Mouse (Mus musculus): Measurements from ENCODE around the gene Magi1. TPM values are rescaled to one million over a fixed set of nuclear protein-coding genes. Genes with fewer than 3 reads are reported as not detected.

The Magi1 gene
- polyA plus RNA-seq, 1 experiment = not detected

- no peak overlapping the region for H3K4me3 ChIP-seq (ENCODE audit: insufficient read depth, low read length)
- H3K4me1 ChIP-seq (ENCODE audit: control insufficient read depth, insufficient read depth, low read length) = no peaks in the 10 kb centered on the region
- no peak overlapping the region for H3K27ac ChIP-seq (ENCODE audit: insufficient read depth, low read depth, low read length)
- TF ChIP-seq POLR2A (IDR thresholded peaks at IDR 0.05; ENCODE audit: borderline replicate concordance, low read depth, low read length) = no peak
- TF ChIP-seq CTCF (IDR thresholded peaks at IDR 0.05; ENCODE audit: low read depth, low read length) = no peak
Observed at GRCm38 (mm10) chr6:93819282-93819681, 464.4 kb downstream of the Magi1 start.

GRCm38 (mm10) chr6:93818494-93818893 is 465.2 kb downstream of the Magi1 start:
- TF ChIP-seq CTCF (IDR thresholded peaks at IDR 0.05; ENCODE audit: low read depth, low read length) (no peak), POLR2A (IDR thresholded peaks at IDR 0.05; ENCODE audit: borderline replicate concordance, low read depth, low read length) (no peak)
- no peak overlapping the region for H3K4me3 ChIP-seq (ENCODE audit: insufficient read depth, low read length)
- no peaks in the 10 kb centered on the region for H3K4me1 ChIP-seq (ENCODE audit: control insufficient read depth, insufficient read depth, low read length)
- no peak overlapping the region for H3K27ac ChIP-seq (ENCODE audit: insufficient read depth, low read depth, low read length)

- Histone ChIP-seq H3K4me3 (ENCODE audit: insufficient read depth, low read length) (no peak overlapping the region), H3K4me1 (ENCODE audit: control insufficient read depth, insufficient read depth, low read length) (no peaks in the 10 kb centered on the region), H3K27ac (ENCODE audit: insufficient read depth, low read depth, low read length) (no peak overlapping the region)
- no peak for TF ChIP-seq POLR2A (IDR thresholded peaks at IDR 0.05; ENCODE audit: borderline replicate concordance, low read depth, low read length)
Observed at GRCm38 (mm10) chr6:93805407-93805936, 478.2 kb downstream of the Magi1 start.

- H3K4me1 ChIP-seq (ENCODE audit: control insufficient read depth, insufficient read depth, low read length) = no peaks in the 10 kb centered on the region
- H3K27ac ChIP-seq (ENCODE audit: insufficient read depth, low read depth, low read length) = no peak overlapping the region
- no peak for TF ChIP-seq POLR2A (IDR thresholded peaks at IDR 0.05; ENCODE audit: borderline replicate concordance, low read depth, low read length)
- no peak for TF ChIP-seq CTCF (IDR thresholded peaks at IDR 0.05; ENCODE audit: low read depth, low read length)
Observed at GRCm38 (mm10) chr6:93802390-93802789, 481.3 kb downstream of the Magi1 start.

GRCm38 (mm10) chr6:93800465-93800864 is 483.3 kb downstream of the Magi1 start:
- no peak overlapping the region for H3K27ac ChIP-seq (ENCODE audit: insufficient read depth, low read depth, low read length)
- H3K4me1 ChIP-seq (ENCODE audit: control insufficient read depth, insufficient read depth, low read length) = no peaks in the 10 kb centered on the region
- TF ChIP-seq POLR2A (IDR thresholded peaks at IDR 0.05; ENCODE audit: borderline replicate concordance, low read depth, low read length) = no peak
- TF ChIP-seq CTCF (IDR thresholded peaks at IDR 0.05; ENCODE audit: low read depth, low read length) = no peak
- no peak overlapping the region for H3K4me3 ChIP-seq (ENCODE audit: insufficient read depth, low read length)

More at GRCm38 (mm10) chr6:93802390-93802789, 481.3 kb downstream of the Magi1 start:
- no peak overlapping the region for H3K4me3 ChIP-seq (ENCODE audit: insufficient read depth, low read length)

- H3K4me1 ChIP-seq (ENCODE audit: control insufficient read depth, insufficient read depth, low read length) = no peaks in the 10 kb centered on the region
- TF ChIP-seq POLR2A (IDR thresholded peaks at IDR 0.05; ENCODE audit: borderline replicate concordance, low read depth, low read length) (no peak), CTCF (IDR thresholded peaks at IDR 0.05; ENCODE audit: low read depth, low read length) (no peak)
- no peak overlapping the region for H3K27ac ChIP-seq (ENCODE audit: insufficient read depth, low read depth, low read length)
- no peak overlapping the region for H3K4me3 ChIP-seq (ENCODE audit: insufficient read depth, low read length)
Observed at GRCm38 (mm10) chr6:93792309-93793215, 491.2 kb downstream of the Magi1 start.

GRCm38 (mm10) chr6:93789721-93790120 is 494.0 kb downstream of the Magi1 start:
- Histone ChIP-seq H3K4me1 (ENCODE audit: control insufficient read depth, insufficient read depth, low read length) (no peaks in the 10 kb centered on the region), H3K27ac (ENCODE audit: insufficient read depth, low read depth, low read length) (no peak overlapping the region), H3K4me3 (ENCODE audit: insufficient read depth, low read length) (no peak overlapping the region)
- TF ChIP-seq POLR2A (IDR thresholded peaks at IDR 0.05; ENCODE audit: borderline replicate concordance, low read depth, low read length) = no peak
- no peak for TF ChIP-seq CTCF (IDR thresholded peaks at IDR 0.05; ENCODE audit: low read depth, low read length)

GRCm38 (mm10) chr6:93787042-93787441 is 496.7 kb downstream of the Magi1 start:
- TF ChIP-seq POLR2A (IDR thresholded peaks at IDR 0.05; ENCODE audit: borderline replicate concordance, low read depth, low read length) = no peak
- no peak overlapping the region for H3K4me3 ChIP-seq (ENCODE audit: insufficient read depth, low read length)

GRCm38 (mm10) chr6:93786220-93786619 is 497.5 kb downstream of the Magi1 start:
- TF ChIP-seq POLR2A (IDR thresholded peaks at IDR 0.05; ENCODE audit: borderline replicate concordance, low read depth, low read length) (no peak), CTCF (IDR thresholded peaks at IDR 0.05; ENCODE audit: low read depth, low read length) (no peak)
- no peak overlapping the region for H3K27ac ChIP-seq (ENCODE audit: insufficient read depth, low read depth, low read length)
- no peaks in the 10 kb centered on the region for H3K4me1 ChIP-seq (ENCODE audit: control insufficient read depth, insufficient read depth, low read length)

More at GRCm38 (mm10) chr6:93787042-93787441, 496.7 kb downstream of the Magi1 start:
- no peak overlapping the region for H3K27ac ChIP-seq (ENCODE audit: insufficient read depth, low read depth, low read length)
- no peaks in the 10 kb centered on the region for H3K4me1 ChIP-seq (ENCODE audit: control insufficient read depth, insufficient read depth, low read length)

GRCm38 (mm10) chr6:93771081-93771480 is 512.6 kb downstream of the Magi1 start:
- no peak overlapping the region for H3K27ac ChIP-seq (ENCODE audit: insufficient read depth, low read depth, low read length)

More at GRCm38 (mm10) chr6:93786220-93786619, 497.5 kb downstream of the Magi1 start:
- no peak overlapping the region for H3K4me3 ChIP-seq (ENCODE audit: insufficient read depth, low read length)

More at GRCm38 (mm10) chr6:93771081-93771480, 512.6 kb downstream of the Magi1 start:
- TF ChIP-seq CTCF (IDR thresholded peaks at IDR 0.05; ENCODE audit: low read depth, low read length) (no peak), POLR2A (IDR thresholded peaks at IDR 0.05; ENCODE audit: borderline replicate concordance, low read depth, low read length) (no peak)
- no peak overlapping the region for H3K4me3 ChIP-seq (ENCODE audit: insufficient read depth, low read length)
- no peaks in the 10 kb centered on the region for H3K4me1 ChIP-seq (ENCODE audit: control insufficient read depth, insufficient read depth, low read length)

Measured in bone marrow macrophage, adult 2 months (primary cell).